Mouse (Mus musculus) heart, embryonic 12.5 days (tissue): ENCODE results near the gene Plekhm2. TPM values are rescaled to one million over a fixed set of nuclear protein-coding genes. Genes with fewer than 3 reads are reported as not detected.

Experiments
- ATAC-seq: fragments of 200-750 bp; cut with Nextera tagmentation; 2 replicates; pipeline ENCODE4 v1.8.0; 2017; ENCODE audit warnings: moderate TSS enrichment, moderate library complexity; ENCODE audit not compliant: insufficient number of reproducible peaks, low FRiP score
- H3K27ac ChIP-seq: fragments of 300-500 bp; sonication (generic); 2 replicates; pipeline ENCODE4 v1.5.1; 2016; ENCODE audit warnings: mild to moderate bottlenecking, moderate library complexity; ENCODE audit not compliant: poor library complexity, severe bottlenecking
- H3K27me3 ChIP-seq: fragments of 300-500 bp; sonication (generic); replicated peaks from 2 replicates; pipeline ENCODE4 v1.6.1; 2016; ENCODE audit warnings: mild to moderate bottlenecking, moderate library complexity
- H3K36me3 ChIP-seq: fragments of 300-500 bp; sonication (generic); 2 replicates; pipeline ENCODE4 v1.6.1; 2016; ENCODE audit warnings: mild to moderate bottlenecking, moderate library complexity
- H3K4me1 ChIP-seq: fragments of 300-500 bp; sonication (generic); replicated peaks from 2 replicates; pipeline ENCODE4 v1.6.1; 2016; ENCODE audit warnings: mild to moderate bottlenecking
- H3K4me2 ChIP-seq: fragments of 300-500 bp; sonication (generic); 2 replicates; pipeline ENCODE4 v1.6.1; 2016; ENCODE audit warnings: mild to moderate bottlenecking, moderate library complexity
- H3K4me3 ChIP-seq: fragments of 300-500 bp; sonication (generic); 2 replicates; pipeline ENCODE4 v1.5.1; 2016; ENCODE audit warnings: mild to moderate bottlenecking
- H3K9ac ChIP-seq: fragments of 300-500 bp; sonication (generic); 2 replicates; pipeline ENCODE4 v1.6.1; 2016; ENCODE audit warnings: mild to moderate bottlenecking, moderate library complexity
- H3K9me3 ChIP-seq: fragments of 300-500 bp; sonication (generic); replicated peaks from 2 replicates; pipeline ENCODE4 v1.6.1; 2016; ENCODE audit warnings: mild to moderate bottlenecking, moderate library complexity
- WGBS: fragments of 180-500 bp; shearing (Covaris S2); methylation state at CpG from one replicate; pipeline ENCODE4 v1.1.7; 2016; 5-methylcytosine and 5-hydroxymethylcytosine counted together
- polyA plus RNA-seq: library from polyadenylated mRNA; unstranded; fragments of >200 nt; fragmentation: Nextera tagmentation; extraction: Ambion mirVana; gene quantifications from 2 replicates; pipeline ENCODE4 v1.2.1, GENCODE M21; 2016

The Plekhm2 gene
- polyA plus RNA-seq, 1 experiment from 2014 or later, result 6.2 TPM

- no peak for ATAC-seq
- no peak overlapping the region for H3K27ac ChIP-seq
- H3K27me3 ChIP-seq, result no peaks in the 10 kb centered on the region
- peaks cover 41% of the 10 kb centered on the region for H3K4me1 ChIP-seq
- H3K4me3 ChIP-seq, result no peak overlapping the region
- no peak overlapping the region for H3K9ac ChIP-seq
- H3K9me3 ChIP-seq, result peaks cover 6% of the 10 kb centered on the region; the same call in 1 of the 2 replicates
- no peak overlapping the region for H3K4me2 ChIP-seq
- H3K36me3 ChIP-seq, result peaks cover 37% of the 10 kb centered on the region
- WGBS, result 87% methylated on average over 5 of the region's 5 CpGs
These were observed 16.4 kb downstream of the Plekhm2 start for GRCm38 (mm10) chr4:141648262-141648661.

- Histone ChIP-seq H3K27ac (no peak overlapping the region), H3K4me2 (no peak overlapping the region), H3K9me3 (peaks cover 6% of the 10 kb centered on the region; the same call in 1 of the 2 replicates), H3K4me1 (peaks cover 50% of the 10 kb centered on the region), H3K36me3 (peaks cover 37% of the 10 kb centered on the region), H3K9ac (no peak overlapping the region), H3K27me3 (no peaks in the 10 kb centered on the region), H3K4me3 (no peak overlapping the region)
- no peak for ATAC-seq
- WGBS, result 87% methylated on average over 3 of the region's 3 CpGs
These were observed 17.5 kb downstream of the Plekhm2 start for GRCm38 (mm10) chr4:141647187-141647586.

GRCm38 (mm10) chr4:141645988-141646387, 18.7 kb downstream of the Plekhm2 start:
- Histone ChIP-seq H3K9ac (no peak overlapping the region), H3K4me2 (no peak overlapping the region), H3K9me3 (peaks cover 6% of the 10 kb centered on the region; the same call in 1 of the 2 replicates), H3K4me3 (no peak overlapping the region), H3K36me3 (peaks cover 42% of the 10 kb centered on the region), H3K4me1 (peaks cover 45% of the 10 kb centered on the region), H3K27ac (no peak overlapping the region), H3K27me3 (no peaks in the 10 kb centered on the region)
- no peak for ATAC-seq
- WGBS, result 86% methylated on average over 8 of the region's 8 CpGs

- WGBS, result 21% methylated on average over 7 of the region's 7 CpGs
- Histone ChIP-seq H3K27ac (peak overlapping the region; percentile 88), H3K36me3 (peaks cover 60% of the 10 kb centered on the region), H3K4me3 (no peak overlapping the region), H3K4me1 (peaks cover 30% of the 10 kb centered on the region), H3K4me2 (peak overlapping the region; percentile 32; the same call in 1 of the 2 replicates), H3K9me3 (peaks cover 6% of the 10 kb centered on the region; the same call in 1 of the 2 replicates), H3K9ac (peak overlapping the region; percentile 43; the same call in 1 of the 2 replicates), H3K27me3 (no peaks in the 10 kb centered on the region)
- peak; percentile 69 for ATAC-seq
These were observed 21.4 kb downstream of the Plekhm2 start for GRCm38 (mm10) chr4:141643118-141643855.

- Histone ChIP-seq H3K36me3 (peaks cover 62% of the 10 kb centered on the region), H3K27ac (peak overlapping the region; percentile 88), H3K4me3 (no peak overlapping the region), H3K9me3 (no peaks in the 10 kb centered on the region), H3K4me1 (peaks cover 30% of the 10 kb centered on the region), H3K27me3 (no peaks in the 10 kb centered on the region), H3K9ac (peak overlapping the region; percentile 47), H3K4me2 (no peak overlapping the region)
- WGBS, result 84% methylated on average over 25 of the region's 25 CpGs
- no peak for ATAC-seq
These were observed 22.5 kb downstream of the Plekhm2 start for GRCm38 (mm10) chr4:141641961-141642811.

GRCm38 (mm10) chr4:141641353-141641771, 23.3 kb downstream of the Plekhm2 start:
- no peaks in the 10 kb centered on the region for H3K9me3 ChIP-seq
- H3K27ac ChIP-seq, result no peak overlapping the region
- peaks cover 64% of the 10 kb centered on the region for H3K36me3 ChIP-seq
- H3K4me1 ChIP-seq, result peaks cover 30% of the 10 kb centered on the region
- no peak for ATAC-seq
- H3K4me3 ChIP-seq, result no peak overlapping the region
- H3K27me3 ChIP-seq, result no peaks in the 10 kb centered on the region
- 88% methylated on average over 7 of the region's 7 CpGs for WGBS
- H3K9ac ChIP-seq, result no peak overlapping the region
- H3K4me2 ChIP-seq, result no peak overlapping the region

- H3K9me3 ChIP-seq, result no peaks in the 10 kb centered on the region
- peaks cover 37% of the 10 kb centered on the region for H3K4me1 ChIP-seq
- no peak overlapping the region for H3K4me3 ChIP-seq
- no peak overlapping the region for H3K27ac ChIP-seq
- no peaks in the 10 kb centered on the region for H3K27me3 ChIP-seq
- H3K36me3 ChIP-seq, result peaks cover 74% of the 10 kb centered on the region
- 65% methylated on average over 11 of the region's 11 CpGs for WGBS
- ATAC-seq, result no peak
- H3K9ac ChIP-seq, result no peak overlapping the region
- no peak overlapping the region for H3K4me2 ChIP-seq
These were observed 25.2 kb downstream of the Plekhm2 start for GRCm38 (mm10) chr4:141639474-141639873.

GRCm38 (mm10) chr4:141636693-141637092, 28.0 kb downstream of the Plekhm2 start:
- Histone ChIP-seq H3K9me3 (no peaks in the 10 kb centered on the region), H3K36me3 (peaks cover 92% of the 10 kb centered on the region)
- 90% methylated on average over 5 of the region's 5 CpGs for WGBS

GRCm38 (mm10) chr4:141635991-141636390, 28.7 kb downstream of the Plekhm2 start:
- ATAC-seq, result no peak
- H3K27me3 ChIP-seq, result no peaks in the 10 kb centered on the region
- no peak overlapping the region for H3K4me3 ChIP-seq
- H3K9ac ChIP-seq, result no peak overlapping the region
- H3K4me1 ChIP-seq, result peaks cover 12% of the 10 kb centered on the region
- H3K9me3 ChIP-seq, result no peaks in the 10 kb centered on the region
- no peak overlapping the region for H3K4me2 ChIP-seq
- 74% methylated on average over 9 of the region's 9 CpGs for WGBS
- peaks cover 92% of the 10 kb centered on the region for H3K36me3 ChIP-seq
- no peak overlapping the region for H3K27ac ChIP-seq

More at GRCm38 (mm10) chr4:141636693-141637092, 28.0 kb downstream of the Plekhm2 start:
- ATAC-seq, result no peak
- Histone ChIP-seq H3K27ac (no peak overlapping the region), H3K4me3 (no peak overlapping the region), H3K4me1 (peaks cover 14% of the 10 kb centered on the region), H3K9ac (no peak overlapping the region), H3K4me2 (no peak overlapping the region), H3K27me3 (no peaks in the 10 kb centered on the region)

GRCm38 (mm10) chr4:141632111-141632873, 32.4 kb downstream of the Plekhm2 start:
- WGBS, result 87% methylated on average over 21 of the region's 21 CpGs

More at GRCm38 (mm10) chr4:141632111-141632873, 32.4 kb downstream of the Plekhm2 start:
- Histone ChIP-seq H3K9me3 (no peaks in the 10 kb centered on the region), H3K9ac (no peak overlapping the region), H3K27me3 (no peaks in the 10 kb centered on the region), H3K4me3 (no peak overlapping the region), H3K27ac (no peak overlapping the region), H3K36me3 (peaks cover 95% of the 10 kb centered on the region), H3K4me2 (no peak overlapping the region), H3K4me1 (peaks cover 20% of the 10 kb centered on the region)
- ATAC-seq, result no peak
